Mouse (Mus musculus) retina, embryonic 14.5 days (tissue): ENCODE results near the gene Tspan4.

ENCODE experiments used
- DNase-seq: peaks from one replicate; pipeline ENCODE4 v3.0.0-alpha.2; 2015; ENCODE audit warnings: low spot score

Gene Tspan4

GRCm38 (mm10) chr7:141475011-141475804 lies at the start of gene Tspan4, which contains the start of gene Polr2l:
TSS of gene Tspan4 (plus strand) at chr7:141475240.
TSS of gene Polr2l (minus strand) at chr7:141475132.
- peak; percentile 88 for DNase-seq

GRCm38 (mm10) chr7:141426948-141427730 lies 47.9 kb upstream of the Tspan4 start:
- no peak for DNase-seq

GRCm38 (mm10) chr7:141428701-141429100 lies 46.3 kb upstream of the Tspan4 start:
- DNase-seq: no peak

- peak; percentile 72 for DNase-seq
Observed at GRCm38 (mm10) chr7:141429310-141429709, 45.7 kb upstream of the Tspan4 start, which contains the start of gene Cend1. TSS of gene Cend1 (minus strand) at chr7:141429491.

- no peak for DNase-seq
Observed at GRCm38 (mm10) chr7:141429840-141430584, 45.0 kb upstream of the Tspan4 start.

GRCm38 (mm10) chr7:141430585-141431240 lies 44.3 kb upstream of the Tspan4 start:
- no peak for DNase-seq

- no peak for DNase-seq
Observed at GRCm38 (mm10) chr7:141431434-141432185, 43.4 kb upstream of the Tspan4 start.

- DNase-seq: no peak
Observed at GRCm38 (mm10) chr7:141432186-141432611, 42.8 kb upstream of the Tspan4 start.

- no peak for DNase-seq
Observed at GRCm38 (mm10) chr7:141432741-141433516, 42.1 kb upstream of the Tspan4 start.

GRCm38 (mm10) chr7:141433517-141434400 lies 41.3 kb upstream of the Tspan4 start:
- DNase-seq: no peak

GRCm38 (mm10) chr7:141434464-141434863 lies 40.6 kb upstream of the Tspan4 start:
- DNase-seq: peak; percentile 68

- DNase-seq: peak; percentile 49
Observed at GRCm38 (mm10) chr7:141435129-141435855, 39.7 kb upstream of the Tspan4 start.

- no peak for DNase-seq
Observed at GRCm38 (mm10) chr7:141435856-141436522, 39.1 kb upstream of the Tspan4 start.

- no peak for DNase-seq
Observed at GRCm38 (mm10) chr7:141436523-141436892, 38.5 kb upstream of the Tspan4 start.

GRCm38 (mm10) chr7:141437178-141438120 lies 37.6 kb upstream of the Tspan4 start, which contains the start of gene Slc25a22:
TSS of gene Slc25a22 (minus strand) at chr7:141437892.
- peak; percentile 85 for DNase-seq

GRCm38 (mm10) chr7:141438201-141438968 lies 36.7 kb upstream of the Tspan4 start:
- DNase-seq: no peak
